Mouse (Mus musculus) CH12.LX (cell line): ENCODE measurements at regions not wholly inside any gene's neighbourhood (a gene's known extent, or its start where the extent isn't known, plus 50 kb on each side); places are given as distances from the start of the nearest gene placed in this dataset.

Experiments used
- DNase-seq: peaks from one replicate; pipeline ENCODE4 v3.0.0-alpha.2; 2013; ENCODE audit errors: extremely low read depth
- H3K27ac ChIP-seq: 2 replicates; pipeline ENCODE4 v1.5.1; 2012; ENCODE audit warnings: low read depth, mild to moderate bottlenecking, control low read depth, moderate library complexity; ENCODE audit not compliant: insufficient read depth
- H3K27me3 ChIP-seq: replicated peaks from 2 replicates; pipeline ENCODE3; 2012; ENCODE audit warnings: inconsistent platforms
- H3K36me3 ChIP-seq, 2 experiments: replicated peaks in 1 of 2; 2 replicates each; pipeline versions ENCODE3 to v1.6.1; 2012; ENCODE audit warnings: inconsistent platforms in 1 of 2, low read length in 1 of 2, mild to moderate bottlenecking in 1 of 2, mixed read lengths in 1 of 2, moderate library complexity in 1 of 2; ENCODE audit not compliant: control insufficient read depth in 1 of 2, insufficient read depth in 1 of 2
- H3K4me1 ChIP-seq, 2 experiments: 2 replicates each; pipeline ENCODE4 v1.6.1; 2012; ENCODE audit warnings: inconsistent platforms in 1 of 2, moderate library complexity in 1 of 2; ENCODE audit not compliant: insufficient read depth in 2 of 2, control insufficient read depth in 1 of 2
- H3K4me2 ChIP-seq: 2 replicates; pipeline ENCODE4 v1.6.1; 2012; ENCODE audit warnings: low read depth, mild to moderate bottlenecking, control low read depth; ENCODE audit not compliant: poor library complexity, insufficient read depth, severe bottlenecking
- H3K4me3 ChIP-seq, 3 experiments: fragments of 150-350 bp in 1 of 3; sonication (generic) in 1 of 3; replicated peaks in 1 of 3; 2 replicates each; pipeline versions ENCODE3 to v1.5.1; 2011 to 2012; ENCODE audit warnings: low read depth in 2 of 3, low read length in 2 of 3, mild to moderate bottlenecking in 2 of 3, moderate library complexity in 2 of 3, control low read depth in 1 of 3, improper control_type of control experiment in 1 of 3, inconsistent platforms in 1 of 3, mixed read lengths in 1 of 3; ENCODE audit not compliant: poor library complexity in 1 of 3
- H3K79me2 ChIP-seq: replicated peaks from 2 replicates; pipeline ENCODE4 v1.6.1; 2012; ENCODE audit warnings: mild to moderate bottlenecking, moderate library complexity; ENCODE audit not compliant: control insufficient read depth, poor library complexity, insufficient read depth, severe bottlenecking; ENCODE audit errors: extremely low read depth
- H3K9ac ChIP-seq: 2 replicates; pipeline ENCODE4 v1.6.1; 2012; ENCODE audit warnings: low read depth, mild to moderate bottlenecking, control low read depth, moderate library complexity; ENCODE audit not compliant: insufficient read depth
- H3K9me3 ChIP-seq: replicated peaks from 2 replicates; pipeline ENCODE3; 2012; ENCODE audit warnings: low read length, inconsistent platforms, mixed read lengths
- CHD1 ChIP-seq: IDR thresholded peaks from 2 replicates; pipeline ENCODE4 v1.6.1; 2012; ENCODE audit warnings: low read depth, low read length, improper control_type of control experiment, inconsistent platforms
- CTCF ChIP-seq, 2 experiments: IDR thresholded peaks in 1 of 2; conservative IDR thresholded peaks in 1 of 2; 2 replicates each; pipeline ENCODE4 v1.5.1; 2011 to 2012; ENCODE audit warnings: low read depth in 2 of 2, low read length in 2 of 2, improper control_type of control experiment in 1 of 2, inconsistent platforms in 1 of 2, mild to moderate bottlenecking in 1 of 2, moderate library complexity in 1 of 2
- E2F4 ChIP-seq: IDR thresholded peaks from 2 replicates; pipeline ENCODE4 v1.6.1; 2011; ENCODE audit warnings: low read depth, low read length, improper control_type of control experiment; ENCODE audit not compliant: insufficient replicate concordance
- ELF1 ChIP-seq: IDR thresholded peaks from 2 replicates; pipeline ENCODE4 v1.6.1; 2014; ENCODE audit warnings: low read depth, mild to moderate bottlenecking, inconsistent platforms, low read length, improper control_type of control experiment
- EP300 ChIP-seq: IDR thresholded peaks from 2 replicates; pipeline ENCODE4 v1.6.1; 2011; ENCODE audit warnings: low read length, improper control_type of control experiment
- GABPA ChIP-seq: IDR thresholded peaks from 2 replicates; pipeline ENCODE4 v1.6.1; 2012; ENCODE audit warnings: low read depth, low read length, improper control_type of control experiment, inconsistent platforms; ENCODE audit not compliant: insufficient replicate concordance
- HCFC1 ChIP-seq: IDR thresholded peaks from 2 replicates; pipeline ENCODE4 v1.6.1; 2012; ENCODE audit warnings: low read depth, mild to moderate bottlenecking, inconsistent platforms, low read length, improper control_type of control experiment
- JUN ChIP-seq: IDR thresholded peaks from 2 replicates; pipeline ENCODE4 v1.6.1; 2011; ENCODE audit warnings: low read depth, mild to moderate bottlenecking, low read length, improper control_type of control experiment, moderate library complexity; ENCODE audit not compliant: insufficient read depth
- JUND ChIP-seq: conservative IDR thresholded peaks from 2 replicates; pipeline ENCODE4 v1.6.1; 2011; ENCODE audit warnings: low read depth, low read length, improper control_type of control experiment
- KAT2A ChIP-seq: IDR thresholded peaks from 2 replicates; pipeline ENCODE4 v1.6.1; 2012; ENCODE audit warnings: low read length, improper control_type of control experiment, inconsistent platforms; ENCODE audit not compliant: insufficient replicate concordance
- MAFK ChIP-seq: IDR thresholded peaks from 2 replicates; pipeline ENCODE4 v1.6.1; 2011; ENCODE audit warnings: low read length, improper control_type of control experiment; ENCODE audit not compliant: insufficient replicate concordance
- MAZ ChIP-seq: IDR thresholded peaks from 2 replicates; pipeline ENCODE4 v1.6.1; 2012; ENCODE audit warnings: low read depth, mild to moderate bottlenecking, inconsistent platforms, low read length, improper control_type of control experiment, moderate library complexity
- MXI1 ChIP-seq: IDR thresholded peaks from 2 replicates; pipeline ENCODE4 v1.6.1; 2011; ENCODE audit warnings: mild to moderate bottlenecking, low read depth, low read length, improper control_type of control experiment
- MYC ChIP-seq: IDR thresholded peaks from 2 replicates; pipeline ENCODE4 v1.6.1; 2011; ENCODE audit warnings: low read depth, mild to moderate bottlenecking, improper control_type of control experiment, low read length
- NELFE ChIP-seq: IDR thresholded peaks from 2 replicates; pipeline ENCODE4 v1.6.1; 2011; ENCODE audit warnings: low read depth, low read length, improper control_type of control experiment
- NRF1 ChIP-seq: IDR thresholded peaks from 2 replicates; pipeline ENCODE4 v1.6.1; 2014; ENCODE audit warnings: low read depth, mild to moderate bottlenecking, inconsistent platforms, low read length, improper control_type of control experiment, moderate library complexity
- PAX5 ChIP-seq: IDR thresholded peaks from 2 replicates; pipeline ENCODE4 v1.6.1; 2012; ENCODE audit warnings: low read length, inconsistent platforms, mixed read lengths
- POLR2A ChIP-seq: IDR thresholded peaks from 2 replicates; pipeline ENCODE4 v1.6.1; 2011; ENCODE audit warnings: low read depth, mild to moderate bottlenecking, improper control_type of control experiment, low read length
- RAD21 ChIP-seq: IDR thresholded peaks from 2 replicates; pipeline ENCODE4 v1.6.1; 2011; ENCODE audit warnings: low read depth, mild to moderate bottlenecking, low read length, improper control_type of control experiment, moderate library complexity
- RCOR1 ChIP-seq: conservative IDR thresholded peaks from 2 replicates; pipeline ENCODE4 v1.6.1; 2012; ENCODE audit warnings: low read depth, mild to moderate bottlenecking, inconsistent platforms, low read length, improper control_type of control experiment
- SMC3 ChIP-seq: IDR thresholded peaks from 2 replicates; pipeline ENCODE4 v1.6.1; 2011; ENCODE audit warnings: low read depth, low read length, improper control_type of control experiment
- TCF12 ChIP-seq: IDR thresholded peaks from 2 replicates; pipeline ENCODE4 v1.6.1; 2014; ENCODE audit warnings: low read depth, mild to moderate bottlenecking, inconsistent platforms, low read length, improper control_type of control experiment
- UBTF ChIP-seq: IDR thresholded peaks from 2 replicates; pipeline ENCODE4 v1.6.1; 2012; ENCODE audit warnings: low read depth, mild to moderate bottlenecking, inconsistent platforms, low read length, improper control_type of control experiment, moderate library complexity
- USF1 ChIP-seq: IDR thresholded peaks from 2 replicates; pipeline ENCODE4 v1.6.1; 2014; ENCODE audit warnings: low read depth, mild to moderate bottlenecking, inconsistent platforms, low read length, improper control_type of control experiment
- ZKSCAN1 ChIP-seq: IDR thresholded peaks from 2 replicates; pipeline ENCODE4 v1.6.1; 2012; ENCODE audit warnings: low read depth, inconsistent platforms, low read length, improper control_type of control experiment, borderline replicate concordance
- ZMIZ1 ChIP-seq: IDR thresholded peaks from 2 replicates; pipeline ENCODE4 v1.6.1; 2012; ENCODE audit warnings: low read depth, mild to moderate bottlenecking, inconsistent platforms, low read length, improper control_type of control experiment
- ZNF384 ChIP-seq: IDR thresholded peaks from 2 replicates; pipeline ENCODE4 v1.6.1; 2012; ENCODE audit warnings: low read depth, low read length, improper control_type of control experiment, inconsistent platforms
- dilution Hi-C: fragments of 300-500 bp; cut with MboI; formaldehyde crosslinking; loops from 2 replicates; pipeline ENCODE4 v1.14.3; 2020; ENCODE audit warnings: low sequenced_read_pairs; ENCODE audit not compliant: extremely low pct_unique_long_range_greater_than_20kb, extremely low pct_ligation_motif_present
- in situ Hi-C: fragments of 300-500 bp; cut with MboI; formaldehyde crosslinking; loops from 3 replicates; pipeline ENCODE4 v1.14.3; 2019; ENCODE audit warnings: low sequenced_read_pairs, low pct_ligation_motif_present, low pct_unique_long_range_greater_than_20kb, mixed read lengths

DNA sequence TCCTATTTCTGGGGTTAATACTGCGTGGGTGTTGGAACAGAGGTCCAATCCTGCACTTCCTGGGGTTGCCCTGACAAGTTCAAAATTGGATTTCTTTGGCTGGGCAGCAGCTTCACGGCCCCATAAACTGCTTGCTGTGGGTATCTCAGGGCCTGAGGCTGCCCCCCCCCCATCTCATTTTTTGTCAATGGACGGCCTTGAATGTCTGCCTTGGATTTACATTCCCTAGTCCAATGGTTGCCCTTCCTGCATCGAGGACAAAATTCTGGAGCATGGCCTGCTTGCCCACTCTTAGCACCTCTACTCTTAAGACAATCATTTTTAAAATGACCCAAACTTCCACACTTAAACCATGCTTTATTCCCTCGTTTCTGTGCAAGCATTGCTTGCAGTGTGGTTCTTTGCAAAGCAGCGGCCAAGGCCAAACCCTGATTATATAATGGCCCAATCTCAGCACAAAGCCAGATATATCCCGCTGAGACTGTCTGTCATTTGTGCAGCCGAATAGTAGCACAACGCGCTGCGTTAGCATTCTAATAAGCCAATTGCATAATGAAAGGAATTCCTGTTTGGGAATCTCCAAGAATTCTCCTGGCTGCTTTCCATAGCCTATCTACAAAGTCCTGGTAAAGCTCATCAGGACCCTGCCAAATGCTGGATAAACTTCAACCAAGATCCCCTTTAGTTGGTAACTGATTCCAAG, 386.0 kb upstream of the Impad1 start:
- no peak for TF ChIP-seq MAZ
- no peak for TF ChIP-seq EP300
- no peak for TF ChIP-seq PAX5
- no peak for TF ChIP-seq NELFE
- TF ChIP-seq MXI1 = no peak
- no peak for TF ChIP-seq POLR2A
- TF ChIP-seq E2F4 = no peak
- TF ChIP-seq UBTF = no peak
- no peak for TF ChIP-seq MAFK
- TF ChIP-seq KAT2A = no peak
- TF ChIP-seq NRF1 = no peak
- TF ChIP-seq CHD1 = no peak
- no peak for TF ChIP-seq RCOR1
- TF ChIP-seq HCFC1 = no peak
- H3K4me2 ChIP-seq = no peak overlapping the region
- no peak overlapping the region for H3K4me3 ChIP-seq
- H3K9me3 ChIP-seq = no peaks in the 10 kb centered on the region
- DNase-seq = no peak
- H3K79me2 ChIP-seq = no peaks in the 10 kb centered on the region
- no peak overlapping the region for H3K9ac ChIP-seq
- dilution Hi-C loops = no loop called here
- H3K4me1 ChIP-seq = no peaks in the 10 kb centered on the region
- H3K27me3 ChIP-seq = no peaks in the 10 kb centered on the region
- in situ Hi-C loops = no loop called here
- H3K27ac ChIP-seq = no peak overlapping the region
- no peaks in the 10 kb centered on the region for H3K36me3 ChIP-seq

DNA sequence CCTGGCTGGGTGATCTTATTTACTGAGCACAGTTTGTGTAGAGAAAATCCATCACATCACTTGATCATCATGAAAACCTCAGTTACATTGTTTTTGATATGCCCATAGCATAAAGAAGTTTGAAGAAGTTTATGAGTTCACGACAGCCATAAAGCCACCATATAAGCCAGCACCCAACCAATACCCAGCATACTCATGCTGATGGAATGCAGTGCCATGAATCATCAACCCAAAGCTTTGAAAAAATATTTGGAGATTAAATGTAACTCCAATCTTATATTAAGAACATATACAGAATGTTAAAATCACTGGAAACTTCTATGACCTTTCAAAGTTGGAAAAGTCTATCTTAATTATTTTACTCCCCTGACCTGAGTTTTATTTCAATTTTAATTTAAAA, 372.1 kb upstream of the Impad1 start:
- TF ChIP-seq ZMIZ1 (no peak), JUND (no peak), POLR2A (no peak), USF1 (no peak), JUN (no peak), E2F4 (no peak), SMC3 (no peak), EP300 (no peak), CTCF (conservative IDR thresholded peaks at IDR 0.05 in 1 of 2, IDR thresholded peaks at IDR 0.05 in 1 of 2; ENCODE audit: low read depth in 2 of 2, low read length in 2 of 2) (no peak), MYC (no peak), UBTF (no peak), GABPA (no peak), ZNF384 (no peak), MAZ (no peak), ZKSCAN1 (no peak), ELF1 (no peak), TCF12 (no peak), KAT2A (no peak), NRF1 (no peak), RAD21 (no peak)
- TF ChIP-seq, all 38 proteins: peak for 0
- H3K27ac ChIP-seq = no peak overlapping the region
- dilution Hi-C loops = no loop called here
- no peaks in the 10 kb centered on the region for H3K79me2 ChIP-seq
- H3K36me3 ChIP-seq = no peaks in the 10 kb centered on the region
- no peaks in the 10 kb centered on the region for H3K27me3 ChIP-seq
- no peaks in the 10 kb centered on the region for H3K9me3 ChIP-seq
- in situ Hi-C loops = no loop called here
- H3K4me3 ChIP-seq = no peak overlapping the region
- DNase-seq = no peak
- no peak overlapping the region for H3K4me2 ChIP-seq
- no peak overlapping the region for H3K9ac ChIP-seq
- no peaks in the 10 kb centered on the region for H3K4me1 ChIP-seq
